Mouse (Mus musculus): ENCODE results near the gene Dgkg. TPM values are rescaled to one million over a fixed set of nuclear protein-coding genes. Genes with fewer than 3 reads are reported as not detected.

Dgkg gene
- polyA plus RNA-seq, 1 experiment, result not detected

DNA sequence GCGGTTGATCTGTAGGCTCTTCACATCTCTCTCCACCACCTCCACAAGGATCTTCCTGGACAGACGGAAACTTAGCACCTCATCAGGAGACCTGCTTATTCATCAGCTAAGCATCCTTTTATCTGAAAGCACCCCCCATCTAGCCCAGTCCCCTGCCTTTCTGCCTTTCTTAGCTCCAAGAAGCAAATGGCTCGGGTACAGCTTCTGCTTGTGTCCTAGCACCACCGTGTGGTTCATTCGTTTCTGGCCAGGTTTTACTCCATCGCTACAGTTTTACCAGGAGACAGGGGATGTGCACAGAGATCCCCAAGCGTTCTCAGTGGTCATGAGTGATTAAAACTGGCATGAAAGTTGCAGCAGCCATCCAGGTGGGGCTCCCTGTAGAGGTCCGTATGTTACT lies 79.4 kb downstream of the Dgkg start:
- no peak overlapping the region for H3K4me3 ChIP-seq (ENCODE audit: insufficient read depth, low read depth, low read length)
- TF ChIP-seq CTCF (IDR thresholded peaks at IDR 0.05; ENCODE audit: insufficient read depth, low read depth, low read length) (no peak), POLR2A (IDR thresholded peaks at IDR 0.05; ENCODE audit: insufficient read depth, low read depth, low read length) (no peak)
- H3K4me1 ChIP-seq (ENCODE audit: control insufficient read depth, insufficient read depth, low read length), result peaks cover 3% of the 10 kb centered on the region
- WGBS, result 53% methylated on average over 8 of the region's 8 CpGs
- H3K27ac ChIP-seq (ENCODE audit: insufficient read depth, low read depth, low read length), result no peak overlapping the region

DNA sequence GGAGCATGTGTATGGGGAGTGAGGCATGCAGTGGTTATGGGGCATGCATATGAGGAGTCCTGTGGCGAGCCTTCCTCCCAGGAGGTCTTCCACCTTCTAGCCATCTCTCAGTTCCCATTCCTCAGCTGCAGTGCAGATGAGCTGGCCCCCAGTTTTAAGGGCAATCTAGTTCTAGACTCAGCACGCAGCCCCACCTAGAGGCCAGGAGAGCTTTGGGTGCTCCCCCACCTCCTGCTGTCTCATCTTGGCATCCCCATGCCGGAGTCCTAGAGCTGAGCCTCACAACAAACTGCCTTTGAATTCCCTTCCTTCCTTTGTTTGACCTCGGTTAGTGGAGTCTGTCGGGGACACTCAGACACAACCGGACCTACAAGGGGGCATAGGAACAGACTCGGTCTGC lies 82.9 kb downstream of the Dgkg start:
- 67% methylated on average over 7 of the region's 7 CpGs for WGBS
- Histone ChIP-seq H3K4me1 (ENCODE audit: control insufficient read depth, insufficient read depth, low read length) (no peaks in the 10 kb centered on the region; the same call in 1 of the 2 replicates), H3K27ac (ENCODE audit: insufficient read depth, low read depth, low read length) (no peak overlapping the region), H3K4me3 (ENCODE audit: insufficient read depth, low read depth, low read length) (no peak overlapping the region)
- TF ChIP-seq CTCF (IDR thresholded peaks at IDR 0.05; ENCODE audit: insufficient read depth, low read depth, low read length) (no peak), POLR2A (IDR thresholded peaks at IDR 0.05; ENCODE audit: insufficient read depth, low read depth, low read length) (no peak)

DNA sequence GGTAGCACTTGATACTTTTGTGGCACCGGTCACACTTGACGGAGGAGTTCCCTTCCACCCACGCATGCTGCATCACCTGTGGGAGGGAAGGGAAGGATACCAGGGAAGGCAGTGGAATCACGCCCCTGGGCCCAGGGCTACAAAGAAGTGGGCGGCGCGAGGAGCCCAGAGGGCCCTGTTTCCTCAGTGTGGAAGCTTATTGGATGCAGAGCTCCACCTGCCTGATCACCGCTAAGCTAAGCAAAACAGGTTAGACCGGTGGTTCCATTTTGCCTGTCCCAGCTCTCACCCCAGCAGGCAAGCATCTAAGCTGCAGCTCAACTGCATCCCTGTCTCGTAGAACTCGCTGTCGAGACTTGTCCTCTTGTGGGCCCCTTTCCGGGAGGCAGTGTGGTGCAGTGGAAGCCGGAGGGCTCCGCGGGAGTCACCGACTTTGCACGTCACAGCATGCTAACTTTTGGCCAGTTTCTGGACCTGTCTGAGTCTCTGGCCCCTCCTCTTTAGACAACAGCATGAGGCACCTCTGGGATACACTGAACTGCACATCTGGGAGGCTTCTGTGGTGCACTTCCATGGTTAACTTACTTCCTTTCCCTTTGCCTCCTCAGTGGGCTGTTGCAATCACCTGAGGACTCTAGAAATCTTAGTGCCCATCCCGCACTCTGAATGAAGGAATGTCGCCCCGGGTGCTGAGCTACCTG lies 84.2 kb downstream of the Dgkg start:
- no peak overlapping the region for H3K27ac ChIP-seq (ENCODE audit: insufficient read depth, low read depth, low read length)
- H3K4me1 ChIP-seq (ENCODE audit: control insufficient read depth, insufficient read depth, low read length), result no peaks in the 10 kb centered on the region; the same call in 1 of the 2 replicates
- no peak for TF ChIP-seq POLR2A (IDR thresholded peaks at IDR 0.05; ENCODE audit: insufficient read depth, low read depth, low read length)
- 62% methylated on average over 21 of the region's 21 CpGs for WGBS
- no peak overlapping the region for H3K4me3 ChIP-seq (ENCODE audit: insufficient read depth, low read depth, low read length)

DNA sequence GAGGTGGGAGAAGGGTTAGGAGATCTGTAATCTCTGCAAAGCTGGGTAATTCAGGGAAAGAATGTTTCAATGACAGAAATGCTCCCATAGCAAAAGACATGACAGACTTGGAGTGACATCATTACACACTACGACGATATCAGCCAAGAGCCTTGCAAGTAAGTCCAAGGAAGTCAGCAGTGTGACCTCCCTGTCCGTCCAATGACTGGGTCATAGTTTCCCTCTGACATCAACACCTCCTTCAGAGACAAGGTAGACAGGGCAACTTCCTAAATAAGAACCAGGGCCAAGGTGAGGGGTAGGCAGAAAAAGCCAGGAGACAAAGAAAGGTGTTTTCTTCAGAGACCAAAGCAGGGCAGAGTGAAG lies 92.1 kb downstream of the Dgkg start:
- Histone ChIP-seq H3K4me1 (ENCODE audit: control insufficient read depth, insufficient read depth, low read length) (no peaks in the 10 kb centered on the region), H3K4me3 (ENCODE audit: insufficient read depth, low read depth, low read length) (no peak overlapping the region), H3K27ac (ENCODE audit: insufficient read depth, low read depth, low read length) (no peak overlapping the region)
- 71% methylated on average over 3 of the region's 3 CpGs for WGBS
- TF ChIP-seq POLR2A (IDR thresholded peaks at IDR 0.05; ENCODE audit: insufficient read depth, low read depth, low read length), result no peak
- no peak for TF ChIP-seq CTCF (IDR thresholded peaks at IDR 0.05; ENCODE audit: insufficient read depth, low read depth, low read length)

DNA sequence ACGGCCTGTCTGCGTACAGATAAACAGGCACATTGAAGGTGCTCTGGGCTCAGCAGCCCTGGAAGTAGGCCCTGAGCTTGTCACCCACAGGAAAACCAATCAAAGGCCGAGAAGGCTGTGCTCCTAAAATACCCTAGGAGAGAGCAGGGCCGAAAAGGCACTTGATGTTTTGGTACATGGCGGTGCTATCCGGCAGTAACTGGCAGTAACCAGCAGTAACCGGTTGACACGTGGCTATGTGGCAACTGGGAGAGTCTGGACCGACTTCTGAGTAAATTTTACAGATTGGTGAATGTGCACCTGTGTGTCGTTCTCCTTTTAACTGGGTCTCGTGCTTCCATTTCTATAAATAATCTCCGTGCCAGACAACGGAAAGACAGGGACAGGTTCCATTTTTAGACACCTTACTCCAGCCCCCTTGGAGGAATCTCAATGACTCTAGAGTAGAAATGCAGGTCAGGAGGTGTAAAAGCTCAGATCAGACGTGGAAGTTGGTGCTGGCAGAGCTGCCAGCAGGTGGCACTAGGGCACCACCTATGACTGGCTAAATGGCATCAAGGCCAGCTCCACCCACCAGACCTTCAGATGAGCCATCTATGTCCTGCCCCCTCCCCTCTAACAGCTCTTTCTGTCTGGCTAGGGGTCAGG lies 92.6 kb downstream of the Dgkg start:
- Histone ChIP-seq H3K27ac (ENCODE audit: insufficient read depth, low read depth, low read length) (no peak overlapping the region), H3K4me1 (ENCODE audit: control insufficient read depth, insufficient read depth, low read length) (no peaks in the 10 kb centered on the region), H3K4me3 (ENCODE audit: insufficient read depth, low read depth, low read length) (no peak overlapping the region)
- TF ChIP-seq CTCF (IDR thresholded peaks at IDR 0.05; ENCODE audit: insufficient read depth, low read depth, low read length) (peak; percentile 58), POLR2A (IDR thresholded peaks at IDR 0.05; ENCODE audit: insufficient read depth, low read depth, low read length) (no peak)
- 58% methylated on average over 14 of the region's 14 CpGs for WGBS

DNA sequence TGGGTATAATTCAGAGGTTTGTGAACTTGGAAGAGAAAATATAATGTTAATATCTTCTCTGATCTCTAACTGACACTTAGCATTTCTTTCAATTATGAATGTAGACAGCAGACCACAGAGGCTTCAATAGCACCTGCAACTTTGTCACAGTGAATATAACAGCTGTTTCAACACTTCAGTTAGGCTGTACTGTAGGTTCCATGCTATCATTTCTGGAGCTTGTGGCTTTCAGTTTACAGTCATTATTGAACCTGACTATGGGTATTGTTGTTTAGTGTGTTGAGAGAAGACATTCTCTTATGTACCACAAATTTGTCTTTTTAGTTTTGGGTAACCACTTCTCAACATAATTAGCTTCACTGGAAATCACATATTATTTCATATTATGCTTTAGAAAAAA lies 93.4 kb downstream of the Dgkg start:
- Histone ChIP-seq H3K27ac (ENCODE audit: insufficient read depth, low read depth, low read length) (no peak overlapping the region), H3K4me1 (ENCODE audit: control insufficient read depth, insufficient read depth, low read length) (no peaks in the 10 kb centered on the region), H3K4me3 (ENCODE audit: insufficient read depth, low read depth, low read length) (no peak overlapping the region)
- TF ChIP-seq POLR2A (IDR thresholded peaks at IDR 0.05; ENCODE audit: insufficient read depth, low read depth, low read length) (no peak), CTCF (IDR thresholded peaks at IDR 0.05; ENCODE audit: insufficient read depth, low read depth, low read length) (no peak)

DNA sequence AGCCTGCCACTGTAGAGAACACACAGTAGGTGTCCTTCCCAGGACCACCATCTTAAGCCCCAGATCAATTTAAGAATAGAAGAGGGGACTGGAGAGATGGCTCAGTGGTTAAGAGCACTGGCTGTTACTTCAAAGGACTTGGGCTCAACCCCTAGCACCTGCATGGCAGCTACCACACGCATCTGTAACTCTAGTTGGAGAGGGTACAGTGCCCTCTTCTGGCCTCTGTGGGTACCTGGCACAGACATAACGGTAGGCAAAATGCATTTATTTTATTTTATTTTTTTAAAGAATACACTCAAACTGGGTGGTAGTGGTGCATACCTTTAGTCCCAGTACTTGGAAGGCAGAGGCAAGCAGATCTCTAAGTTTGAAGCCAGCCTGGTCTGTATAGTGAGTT lies 102.0 kb downstream of the Dgkg start:
- no peak overlapping the region for H3K4me3 ChIP-seq (ENCODE audit: insufficient read depth, low read depth, low read length)
- 0 out of 2 replicates have a peak, but pooled peaks cover 2% of the 10 kb centered on the region for H3K4me1 ChIP-seq (ENCODE audit: control insufficient read depth, insufficient read depth, low read length)
- 62% methylated on average over 2 of the region's 2 CpGs for WGBS
- TF ChIP-seq POLR2A (IDR thresholded peaks at IDR 0.05; ENCODE audit: insufficient read depth, low read depth, low read length) (no peak), CTCF (IDR thresholded peaks at IDR 0.05; ENCODE audit: insufficient read depth, low read depth, low read length) (no peak)
- no peak overlapping the region for H3K27ac ChIP-seq (ENCODE audit: insufficient read depth, low read depth, low read length)

DNA sequence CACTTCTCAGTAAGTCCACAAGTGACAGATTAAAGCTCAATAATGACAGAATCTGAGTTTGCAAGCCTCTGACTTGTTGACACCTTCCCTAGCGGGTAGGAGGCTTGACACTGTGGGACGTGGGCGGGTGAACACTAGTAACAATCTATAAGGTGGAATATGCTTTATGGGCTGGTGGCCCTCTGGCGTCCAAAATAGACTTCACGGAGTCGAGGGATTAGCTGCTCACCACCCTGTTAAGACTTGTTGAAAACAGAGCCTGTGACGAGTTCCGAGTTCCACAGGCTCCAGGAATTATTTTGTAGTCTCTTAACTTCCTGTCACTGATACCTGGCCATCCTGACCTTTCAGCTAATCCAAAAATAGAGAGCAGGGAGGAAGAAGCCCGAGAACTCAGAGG lies 104.7 kb downstream of the Dgkg start:
- Histone ChIP-seq H3K27ac (ENCODE audit: insufficient read depth, low read depth, low read length) (no peak overlapping the region), H3K4me3 (ENCODE audit: insufficient read depth, low read depth, low read length) (no peak overlapping the region), H3K4me1 (ENCODE audit: control insufficient read depth, insufficient read depth, low read length) (peaks cover 14% of the 10 kb centered on the region)
- 61% methylated on average over 9 of the region's 9 CpGs for WGBS
- TF ChIP-seq CTCF (IDR thresholded peaks at IDR 0.05; ENCODE audit: insufficient read depth, low read depth, low read length) (no peak), POLR2A (IDR thresholded peaks at IDR 0.05; ENCODE audit: insufficient read depth, low read depth, low read length) (no peak)

DNA sequence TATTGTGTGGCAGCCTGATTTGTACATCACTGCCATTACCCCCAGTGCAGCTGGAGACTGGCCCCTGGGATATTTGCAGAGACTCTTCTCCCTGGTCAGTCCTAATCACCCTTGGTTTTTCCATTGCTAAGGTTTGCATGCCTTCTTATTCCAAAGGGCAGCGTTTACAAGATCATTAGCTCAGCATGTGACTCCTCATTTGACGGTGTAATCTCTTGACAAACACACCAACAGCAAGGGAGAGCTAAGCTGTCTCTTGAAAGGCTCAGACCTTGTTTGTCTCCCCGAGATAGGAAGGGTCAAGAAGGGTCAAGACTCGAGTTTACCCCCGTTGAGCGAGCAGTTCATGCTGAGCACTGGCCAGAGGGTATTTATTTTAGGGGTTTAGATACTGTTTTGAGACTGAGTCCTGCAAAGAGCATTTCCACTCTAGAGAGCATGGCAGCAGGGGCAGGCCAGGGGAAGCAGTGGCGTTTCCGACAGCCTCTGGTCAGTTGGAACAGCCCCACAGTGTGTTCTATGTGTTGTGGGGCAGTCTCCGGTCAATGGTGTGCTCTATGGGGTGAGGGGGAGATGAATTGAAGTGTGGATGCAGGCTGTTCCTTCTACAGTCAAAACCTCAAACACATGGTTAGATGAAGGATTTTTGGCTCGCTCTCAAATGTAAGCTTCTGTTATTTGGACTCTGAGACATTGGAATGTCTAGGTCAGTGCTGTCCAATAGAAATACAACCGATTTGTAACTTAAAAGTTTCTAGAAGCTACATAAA lies 105.6 kb downstream of the Dgkg start:
- no peak overlapping the region for H3K4me3 ChIP-seq (ENCODE audit: insufficient read depth, low read depth, low read length)
- WGBS, result 52% methylated on average over 11 of the region's 11 CpGs
- no peak overlapping the region for H3K27ac ChIP-seq (ENCODE audit: insufficient read depth, low read depth, low read length)
- H3K4me1 ChIP-seq (ENCODE audit: control insufficient read depth, insufficient read depth, low read length), result peaks cover 18% of the 10 kb centered on the region
- TF ChIP-seq POLR2A (IDR thresholded peaks at IDR 0.05; ENCODE audit: insufficient read depth, low read depth, low read length) (no peak), CTCF (IDR thresholded peaks at IDR 0.05; ENCODE audit: insufficient read depth, low read depth, low read length) (no peak)

Data from olfactory bulb, adult 2 months (tissue).